Comparison of ENCODE assay signal across 10 mouse cellular contexts in the genomic region with DNA sequence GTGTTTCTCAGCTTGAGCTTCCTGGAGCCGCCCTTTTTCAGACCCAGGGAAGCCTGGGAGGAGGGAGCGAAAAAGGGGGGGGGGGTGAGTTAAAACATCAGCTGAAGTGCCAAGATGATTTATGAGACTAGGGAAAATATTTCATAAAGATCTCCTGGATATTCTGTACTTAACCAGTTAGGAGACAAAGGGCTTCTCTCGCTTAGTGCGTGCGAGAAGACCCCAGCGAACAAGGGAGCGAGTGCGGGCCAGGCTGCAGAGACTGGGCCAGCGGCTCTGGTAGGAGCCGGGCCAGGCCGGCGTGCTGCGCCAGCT. TPM values are rescaled to one million over a fixed set of nuclear protein-coding genes. Genes with fewer than 3 reads are reported as not detected.
DNase-seq lines count a peak whose midpoint lies in the region; ATAC-seq and TF ChIP-seq lines count a peak whose summit lies in the region.
"Had no signal": no experiment of that assay in that cellular context is flagged by ENCODE, and none has a peak within 500 bp of the region (broad histone marks: within the 10 kb centered on the region; RNA-seq: fewer than 3 reads in every experiment).

No protein-coding gene starts in this region.

- H3K4me1 ChIP-seq in kidney, adult 2 months (ENCODE audit: control insufficient read depth, insufficient read depth, low read length): no peaks in the 10 kb centered on the region; the same call in 1 of the 2 replicates
- H3K4me1 ChIP-seq in embryonic facial prominence, embryonic 12.5 days: peaks cover 22% of the 10 kb centered on the region
- peaks cover 50% of the 10 kb centered on the region for H3K4me1 ChIP-seq in hindbrain, embryonic 12.5 days
- peaks cover 45% of the 10 kb centered on the region for H3K4me1 ChIP-seq in midbrain, embryonic 15.5 days

- H3K27ac ChIP-seq in kidney, adult 2 months (ENCODE audit: insufficient read depth, low read depth, low read length): peak overlapping the region; percentile 91
- no peak overlapping the region for H3K27ac ChIP-seq in embryonic facial prominence, embryonic 12.5 days
- H3K27ac ChIP-seq in hindbrain, embryonic 12.5 days: peak overlapping the region; percentile 81
- no peak overlapping the region for H3K27ac ChIP-seq in midbrain, embryonic 15.5 days

- TF ChIP-seq CTCF in kidney, adult 2 months (conservative IDR thresholded peaks at IDR 0.05; ENCODE audit: insufficient read depth, insufficient read length, low read depth, low read length): no peak

- under 1% methylated on average over 13 of the region's 13 CpGs for WGBS in kidney, adult 2 months
- 0% methylated on average over 13 of the region's 13 CpGs for WGBS in embryonic facial prominence, embryonic 12.5 days
- WGBS in hindbrain, embryonic 12.5 days: 2% methylated on average over 13 of the region's 13 CpGs
- WGBS in midbrain, embryonic 15.5 days: 2% methylated on average over 13 of the region's 13 CpGs

- TF ChIP-seq POLR2A in kidney, adult 2 months (IDR thresholded peaks at IDR 0.05; ENCODE audit: low read depth, low read length): no peak

- ATAC-seq in embryonic facial prominence, embryonic 12.5 days (ENCODE audit: insufficient number of reproducible peaks, insufficient read depth, low FRiP score, low TSS enrichment): no peak
- ATAC-seq in hindbrain, embryonic 12.5 days (ENCODE audit: low FRiP score): no peak
- no peak for ATAC-seq in midbrain, embryonic 15.5 days (replicated peaks)

- H3K27me3 ChIP-seq in kidney, adult 2 months (replicated peaks; ENCODE audit: control insufficient read depth, insufficient read depth, low read length): no peaks in the 10 kb centered on the region
- peaks cover 93% of the 10 kb centered on the region for H3K27me3 ChIP-seq in embryonic facial prominence, embryonic 12.5 days
- peaks cover 87% of the 10 kb centered on the region for H3K27me3 ChIP-seq in hindbrain, embryonic 12.5 days
- peaks cover 78% of the 10 kb centered on the region for H3K27me3 ChIP-seq in midbrain, embryonic 15.5 days (replicated peaks)

- no peaks in the 10 kb centered on the region for H3K9me3 ChIP-seq in embryonic facial prominence, embryonic 12.5 days
- H3K9me3 ChIP-seq in hindbrain, embryonic 12.5 days (replicated peaks): no peaks in the 10 kb centered on the region
- H3K9me3 ChIP-seq in midbrain, embryonic 15.5 days: no peaks in the 10 kb centered on the region

- H3K4me3 ChIP-seq in kidney, adult 2 months (ENCODE audit: insufficient read depth, low read depth, low read length): peak overlapping the region; percentile 98
- H3K4me3 ChIP-seq in embryonic facial prominence, embryonic 12.5 days: peak overlapping the region; percentile 36
- H3K4me3 ChIP-seq in hindbrain, embryonic 12.5 days: peak overlapping the region; percentile 50
- peak overlapping the region; percentile 24 for H3K4me3 ChIP-seq in midbrain, embryonic 15.5 days

- no peaks in the 10 kb centered on the region for H3K36me3 ChIP-seq in kidney, adult 2 months (ENCODE audit: control insufficient read depth, insufficient read depth, low read length)
- no peaks in the 10 kb centered on the region for H3K36me3 ChIP-seq in embryonic facial prominence, embryonic 12.5 days
- H3K36me3 ChIP-seq in hindbrain, embryonic 12.5 days: no peaks in the 10 kb centered on the region
- H3K36me3 ChIP-seq in midbrain, embryonic 15.5 days (replicated peaks): no peaks in the 10 kb centered on the region
- H3K36me3 ChIP-seq: G1E had no signal

- no peak overlapping the region for H3K9ac ChIP-seq in embryonic facial prominence, embryonic 12.5 days
- H3K9ac ChIP-seq in hindbrain, embryonic 12.5 days: peak overlapping the region; percentile 74
- H3K9ac ChIP-seq in midbrain, embryonic 15.5 days: no peak overlapping the region

- no peak for DNase-seq in kidney, adult 2 months
- no peak for DNase-seq in kidney, postnatal 14 days
- no peak for DNase-seq in MN1 (ENCODE audit: low spot score)
- no peak for DNase-seq in right cerebral cortex, postnatal 10 days (ENCODE audit: low spot score in 2 of 2)
- DNase-seq in cerebellum, adult 11 months: no peak

- H3K4me2 ChIP-seq in embryonic facial prominence, embryonic 12.5 days (replicated peaks): peak overlapping the region; percentile 62
- H3K4me2 ChIP-seq in hindbrain, embryonic 12.5 days (replicated peaks): peak overlapping the region; percentile 65
- peak overlapping the region; percentile 45; the same call in 1 of the 2 replicates for H3K4me2 ChIP-seq in midbrain, embryonic 15.5 days

RNA-seq across cellular contexts. Expression of gene Pax2, which starts 0.5 kb away (rescaled TPM):
- 25.8 and 29.7 TPM in 2 replicates for polyA plus RNA-seq in kidney, adult 2 months (2012; rRNA removed)
- polyA plus RNA-seq in embryonic facial prominence, embryonic 12.5 days (2016; fragmentation: Nextera tagmentation; extraction: Ambion mirVana): 0.55 and 0.95 TPM in 2 replicates
- 15.1 and 18.6 TPM in 2 replicates for polyA plus RNA-seq in hindbrain, embryonic 12.5 days (2016; fragmentation: Nextera tagmentation; extraction: Ambion mirVana)
- 0.68 TPM in 2 replicates for polyA plus RNA-seq in midbrain, embryonic 15.5 days (2015; fragmentation: Nextera tagmentation; extraction: Ambion mirVana)
- polyA plus RNA-seq: G1E; liver, adult 2 months had no signal

Comparison
In these comparisons a context has a peak if more than half of its experiments do, and no peak if none do; other contexts are left out.
1. H3K27ac ChIP-seq: peak in kidney, adult 2 months (single experiment) and hindbrain, embryonic 12.5 days (single experiment); none in embryonic facial prominence, embryonic 12.5 days (single experiment) and midbrain, embryonic 15.5 days (single experiment).
2. H3K4me3 ChIP-seq: peak in every context shown above with its lines; median percentile 98 in kidney, adult 2 months; 50 in hindbrain, embryonic 12.5 days; 36 in embryonic facial prominence, embryonic 12.5 days; 24 in midbrain, embryonic 15.5 days.
3. Peak in every context shown above with its lines, with median percentiles within 50 percentile points of each other: H3K4me2 ChIP-seq.